Mouse (Mus musculus) splenic B cell, adult 2 months (primary cell): ENCODE measurements around the gene Aicda.
A peak's percentile ranks its signal among the peaks of the same experiment; 100 is the strongest.
"Not testable (repeated sequence)": the region's sequence is repeated elsewhere in the genome, so short reads cannot be mapped to it uniquely, and the experiment has no call there.

Experiments used
- DNase-seq: peaks from one replicate; pipeline ENCODE4 v3.0.0-alpha.2; 2011; ENCODE audit warnings: low read depth, low spot score
- H3K27me3 ChIP-seq: 2 replicates; pipeline ENCODE4 v1.6.1; 2012; ENCODE audit warnings: mild to moderate bottlenecking, low read length, moderate library complexity, mixed read lengths; ENCODE audit not compliant: control insufficient read depth, poor library complexity, insufficient read depth, severe bottlenecking
- H3K36me3 ChIP-seq: 2 replicates; pipeline ENCODE4 v1.6.1; 2012; ENCODE audit warnings: mild to moderate bottlenecking, low read length, moderate library complexity, mixed read lengths; ENCODE audit not compliant: control insufficient read depth, poor library complexity, insufficient read depth, severe bottlenecking

Gene Aicda

DNA sequence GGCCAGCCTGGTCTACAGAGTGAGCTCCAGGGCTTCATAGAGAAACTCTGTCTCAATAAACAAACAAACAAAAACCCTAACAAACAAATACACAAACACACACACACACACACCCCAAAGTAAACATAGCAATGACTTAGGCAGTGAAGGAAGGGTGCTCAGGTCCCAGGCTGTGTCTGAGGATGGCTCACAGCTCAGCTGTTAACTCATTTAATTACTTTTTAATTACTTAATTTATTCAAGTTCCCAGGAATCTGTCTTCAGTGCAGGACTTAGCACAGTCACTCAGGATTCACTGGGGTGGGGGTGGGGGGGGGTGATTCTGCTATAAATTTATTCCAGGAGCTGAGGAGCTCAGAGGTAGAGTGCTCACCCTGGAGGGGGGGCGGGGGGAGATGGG is 16.2 kb downstream of the Aicda start:
- no peaks in the 10 kb centered on the region for H3K27me3 ChIP-seq
- no peak for DNase-seq
- H3K36me3 ChIP-seq: no peaks in the 10 kb centered on the region

GRCm38 (mm10) chr6:122570695-122571616 is 17.4 kb downstream of the Aicda start:
- peak; percentile 55 for DNase-seq
- no peaks in the 10 kb centered on the region for H3K27me3 ChIP-seq
- no peaks in the 10 kb centered on the region for H3K36me3 ChIP-seq

- no peak for DNase-seq
- no peaks in the 10 kb centered on the region for H3K36me3 ChIP-seq
- H3K27me3 ChIP-seq: no peaks in the 10 kb centered on the region
Measured at GRCm38 (mm10) chr6:122571617-122571959, 18.0 kb downstream of the Aicda start.

GRCm38 (mm10) chr6:122575037-122575436 is 21.4 kb downstream of the Aicda start:
- H3K36me3 ChIP-seq: peaks cover 10% of the 10 kb centered on the region; the same call in 1 of the 2 replicates
- not testable (repeated sequence) for DNase-seq, H3K27me3 ChIP-seq

DNA sequence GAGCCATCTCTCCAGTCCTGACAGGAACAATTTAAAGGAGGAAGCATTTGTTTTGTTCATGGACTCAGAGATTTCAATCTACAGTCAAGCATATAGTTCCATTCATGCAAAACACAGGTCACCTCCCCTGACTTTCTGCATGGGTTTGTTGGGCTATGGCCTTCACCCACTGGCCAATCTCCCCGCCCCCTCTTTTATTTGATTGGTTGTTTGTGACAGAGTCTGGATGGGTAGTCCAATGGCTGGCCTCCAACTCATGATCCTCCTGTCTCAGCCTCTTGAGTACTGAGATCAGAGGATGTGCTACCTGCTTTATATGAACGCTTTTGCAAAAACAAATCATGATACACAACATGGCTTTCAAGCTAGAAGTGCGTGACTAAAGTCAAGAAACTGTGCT is 23.4 kb downstream of the Aicda start:
- H3K36me3 ChIP-seq: peaks cover 15% of the 10 kb centered on the region; the same call in 1 of the 2 replicates
- no peak for DNase-seq
- H3K27me3 ChIP-seq: no peaks in the 10 kb centered on the region

DNA sequence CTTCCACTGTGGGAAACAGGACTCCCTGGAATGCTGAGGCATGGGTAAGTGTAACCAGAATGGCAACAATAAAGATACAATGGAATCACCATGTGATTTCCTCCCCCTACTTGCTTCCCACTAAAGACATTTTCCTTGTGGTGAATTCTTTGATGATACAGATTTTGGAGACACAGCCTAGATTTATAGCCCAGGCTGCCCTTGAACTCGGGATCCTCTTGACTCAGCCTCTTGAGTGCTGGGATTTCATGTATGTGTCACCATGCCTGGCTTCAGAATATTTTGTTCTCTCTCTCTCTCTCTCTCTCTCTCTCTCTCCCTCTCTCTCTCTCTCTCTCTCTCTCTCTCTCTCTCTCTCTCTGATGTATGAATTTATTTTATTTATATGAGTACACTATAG is 25.5 kb downstream of the Aicda start:
- no peak for DNase-seq
- peaks cover 22% of the 10 kb centered on the region for H3K36me3 ChIP-seq
- H3K27me3 ChIP-seq: no peaks in the 10 kb centered on the region

- peaks cover 24% of the 10 kb centered on the region for H3K36me3 ChIP-seq
- no peaks in the 10 kb centered on the region for H3K27me3 ChIP-seq
- no peak for DNase-seq
Measured at GRCm38 (mm10) chr6:122591027-122591758, 37.6 kb downstream of the Aicda start.

DNA sequence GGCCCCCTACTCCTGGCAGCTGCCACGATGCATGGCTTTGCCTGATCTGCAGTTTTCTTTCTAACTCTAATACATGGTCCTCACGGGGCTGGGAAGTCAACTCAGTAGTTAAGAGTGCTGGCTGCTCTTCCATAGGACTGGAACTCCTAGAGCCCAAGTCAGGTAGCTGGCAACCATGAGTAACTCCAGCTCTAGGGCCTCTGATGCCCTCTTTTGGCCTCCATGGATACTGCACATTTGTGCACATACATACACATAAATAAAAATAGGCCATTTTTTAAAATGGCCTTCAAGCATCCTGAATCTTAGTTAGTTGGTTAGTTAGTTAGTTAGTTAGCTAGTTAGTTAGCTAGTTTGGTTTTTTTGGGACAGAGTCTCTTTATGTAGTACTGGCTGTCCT is 39.3 kb downstream of the Aicda start:
- Histone ChIP-seq H3K27me3 (no peaks in the 10 kb centered on the region), H3K36me3 (peaks cover 27% of the 10 kb centered on the region)
- DNase-seq: no peak

DNA sequence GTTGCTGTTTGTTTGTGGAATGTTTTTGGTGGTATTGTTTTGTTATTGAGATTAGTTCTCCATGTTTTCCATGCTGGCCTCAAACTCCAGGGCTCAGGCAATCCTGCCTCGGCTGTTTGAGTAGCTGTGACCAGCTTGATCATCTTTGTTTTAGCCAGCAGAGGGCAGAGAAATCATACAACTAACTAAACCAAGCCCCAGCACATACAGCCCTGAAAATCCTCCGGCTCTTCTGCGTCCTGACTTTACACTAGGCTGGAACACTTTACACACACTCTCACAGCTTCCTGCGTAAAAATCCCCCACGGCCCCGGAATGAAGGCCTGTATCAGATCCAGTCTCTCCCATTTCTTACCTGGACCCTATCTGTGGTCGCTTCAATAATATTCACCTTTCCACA is 42.0 kb downstream of the Aicda start:
- DNase-seq: peak; percentile 47
- Histone ChIP-seq H3K27me3 (no peaks in the 10 kb centered on the region), H3K36me3 (peaks cover 24% of the 10 kb centered on the region)

DNA sequence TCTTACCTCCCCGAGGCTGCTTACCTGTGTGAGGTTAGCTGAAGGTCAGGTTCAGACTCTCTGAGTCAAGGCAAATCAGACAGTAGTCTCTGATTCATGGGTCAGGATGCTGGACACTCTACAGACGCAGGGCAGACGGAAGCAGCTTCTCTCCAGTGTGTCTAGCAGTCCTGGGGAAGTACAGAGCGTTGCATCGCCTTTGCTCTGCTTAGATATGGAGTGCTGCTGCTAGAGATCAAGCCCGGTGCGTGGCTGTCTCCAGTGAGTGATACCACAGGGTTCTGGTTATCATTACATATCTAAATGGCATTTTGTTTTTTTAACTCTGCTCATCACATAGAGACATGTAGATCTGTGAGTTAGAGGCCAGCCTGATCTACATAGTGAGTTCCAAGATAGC is 43.0 kb downstream of the Aicda start:
- Histone ChIP-seq H3K36me3 (peaks cover 20% of the 10 kb centered on the region), H3K27me3 (no peaks in the 10 kb centered on the region)
- DNase-seq: no peak

DNA sequence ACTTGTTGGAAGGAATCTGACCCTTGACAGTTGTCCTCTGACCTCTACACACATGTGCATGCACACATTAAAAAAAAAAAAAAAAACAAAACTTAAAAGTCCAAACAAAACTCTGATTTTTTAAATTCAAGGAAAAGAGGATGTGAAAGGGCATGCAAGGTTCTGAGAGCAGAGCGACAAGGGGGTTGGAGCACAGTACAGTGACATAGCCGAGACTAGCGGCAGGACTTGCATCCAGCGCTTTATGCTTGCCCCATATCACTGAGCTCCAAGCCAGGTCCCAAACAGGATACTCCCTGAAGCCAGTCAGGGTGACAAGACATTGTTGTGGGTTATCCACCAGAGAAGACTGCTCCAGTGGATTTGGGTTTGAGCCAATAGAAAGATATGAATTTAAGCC is 44.4 kb downstream of the Aicda start:
- H3K27me3 ChIP-seq: no peaks in the 10 kb centered on the region
- peaks cover 13% of the 10 kb centered on the region for H3K36me3 ChIP-seq
- peak; percentile 60 for DNase-seq

DNA sequence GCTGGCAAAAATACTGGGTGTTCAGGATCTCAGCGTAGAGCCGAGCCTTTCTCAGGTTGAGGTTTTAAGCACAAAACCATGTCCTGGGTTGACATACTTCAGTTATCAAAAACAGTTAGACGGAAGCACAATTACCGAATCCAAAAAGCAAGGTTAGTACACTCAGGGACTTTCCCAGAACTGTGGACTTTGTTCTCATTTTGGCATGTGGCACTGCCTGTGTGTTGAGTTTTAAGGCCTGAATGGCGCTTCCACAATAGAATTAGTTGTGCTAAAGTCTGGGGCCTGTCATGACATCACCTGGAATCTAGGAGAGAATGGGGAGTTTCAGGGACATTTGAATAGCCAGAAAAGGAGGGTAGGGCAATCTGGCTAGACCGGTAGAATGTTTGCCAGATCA is 44.8 kb downstream of the Aicda start:
- Histone ChIP-seq H3K36me3 (peaks cover 11% of the 10 kb centered on the region), H3K27me3 (no peaks in the 10 kb centered on the region)
- peak; percentile 70 for DNase-seq

DNA sequence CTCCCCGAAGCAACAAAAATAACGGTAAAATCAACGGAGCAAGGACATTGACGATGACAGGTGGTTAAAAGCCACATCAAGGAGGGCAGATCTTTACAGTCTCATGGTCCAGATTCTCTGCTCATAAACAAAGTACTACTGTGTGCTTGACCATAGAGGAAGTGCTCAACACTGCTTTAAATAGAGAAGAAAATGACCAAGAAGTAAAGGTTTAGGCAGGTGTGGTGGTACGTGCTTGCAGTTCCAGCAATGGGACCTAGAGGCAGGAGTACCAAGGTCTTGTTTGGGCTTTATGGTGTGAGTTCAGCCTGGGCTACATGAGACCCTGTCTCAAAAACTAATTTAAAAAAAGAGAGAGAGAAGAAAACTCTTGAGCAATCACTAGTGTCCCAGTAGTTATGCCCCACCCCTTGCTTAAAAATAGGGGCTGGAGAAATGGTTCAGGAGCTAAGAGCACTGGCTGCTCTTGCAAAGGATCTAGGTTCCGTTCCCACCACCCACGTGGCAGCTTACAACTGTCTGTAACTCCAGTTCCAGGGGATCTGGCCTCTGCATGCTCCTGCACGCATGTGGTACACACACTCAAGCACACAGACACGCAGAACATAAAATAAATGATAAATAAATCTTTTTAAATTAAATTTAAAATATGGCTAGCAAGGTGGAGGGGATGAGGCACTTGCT is 45.6 kb downstream of the Aicda start:
- H3K36me3 ChIP-seq: peaks cover 9% of the 10 kb centered on the region
- H3K27me3 ChIP-seq: no peaks in the 10 kb centered on the region
- DNase-seq: peak; percentile 49

GRCm38 (mm10) chr6:122600066-122600646 is 46.6 kb downstream of the Aicda start:
- DNase-seq: no peak
- no peaks in the 10 kb centered on the region for H3K27me3 ChIP-seq
- H3K36me3 ChIP-seq: peaks cover 7% of the 10 kb centered on the region
